Comparison of ENCODE assay signal across 8 mouse cellular contexts in the genomic region with DNA sequence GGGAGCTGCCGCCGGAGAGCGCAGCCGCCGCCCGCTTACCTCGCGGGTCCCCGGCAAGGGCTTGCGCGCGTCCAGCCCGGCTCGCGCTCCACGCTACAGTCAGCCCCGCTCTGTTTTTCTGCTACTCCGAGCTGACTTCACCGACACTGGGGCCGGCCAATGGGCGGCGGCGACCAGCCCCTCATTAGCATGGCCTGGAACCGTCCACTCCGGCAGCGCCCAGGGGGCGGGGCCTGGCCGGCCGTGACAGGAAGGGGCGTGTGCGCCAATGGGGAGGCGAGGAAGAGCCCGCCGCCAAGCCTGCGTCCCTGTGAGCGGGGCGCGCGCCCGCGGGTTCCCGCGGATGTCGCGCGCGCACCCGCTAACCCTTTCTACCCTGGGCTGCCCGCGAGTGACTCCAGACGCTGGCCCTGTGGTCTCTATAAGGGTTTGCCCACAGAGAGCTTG. TPM values are rescaled to one million over a fixed set of nuclear protein-coding genes. Genes with fewer than 3 reads are reported as not detected.
DNase-seq lines count a peak whose midpoint lies in the region; ATAC-seq and TF ChIP-seq lines count a peak whose summit lies in the region.

Gene Sorbs1 (minus strand): TSS at position 148 of the 447 bp plus-strand sequence.

- TF ChIP-seq CTCF in lung, postnatal 0 days (IDR thresholded peaks at IDR 0.05), result no peak

- ATAC-seq in frontal cortex, adult (ENCODE audit: low TSS enrichment), result peak; percentile 87
- ATAC-seq in lung, postnatal 0 days, result peak; percentile 97

- H3K4me3 ChIP-seq in hindbrain, embryonic 10.5 days, result peak within 1 kb of the TSS; percentile 78
- H3K4me3 ChIP-seq in lung, postnatal 0 days (ENCODE audit: low read depth, low read length), result peak within 1 kb of the TSS; percentile 78

- TF ChIP-seq EP300 in lung, postnatal 0 days (IDR thresholded peaks at IDR 0.05), result no peak

- H3K9ac ChIP-seq in lung, postnatal 0 days (replicated peaks; ENCODE audit: low read depth), result peak within 1 kb of the TSS; percentile 68

- H3K27ac ChIP-seq in hindbrain, embryonic 10.5 days, result peak within 1 kb of the TSS; percentile 93
- H3K27ac ChIP-seq in lung, postnatal 0 days (ENCODE audit: low read length), result peak within 1 kb of the TSS; percentile 88

- WGBS in hindbrain, embryonic 10.5 days, result under 1% methylated on average over 51 of the region's 51 CpGs
- WGBS in lung, postnatal 0 days, result 0% methylated on average over 42 of the region's 51 CpGs

- H3K4me2 ChIP-seq in lung, postnatal 0 days (replicated peaks; ENCODE audit: low read depth, low read length), result peak within 1 kb of the TSS; percentile 79

- no peaks in the 10 kb centered on the region for H3K9me3 ChIP-seq in hindbrain, embryonic 10.5 days
- H3K9me3 ChIP-seq in lung, postnatal 0 days (ENCODE audit: low read length), result no peaks in the 10 kb centered on the region

- H3K27me3 ChIP-seq in hindbrain, embryonic 10.5 days (ENCODE audit: insufficient read depth, poor library complexity, severe bottlenecking), result no peaks in the 10 kb centered on the region
- no peaks in the 10 kb centered on the region for H3K27me3 ChIP-seq in lung, postnatal 0 days (replicated peaks; ENCODE audit: insufficient read depth, low read length)

- DNase-seq in MN1 (ENCODE audit: low spot score), result peak; percentile 92
- peak; percentile 97 for DNase-seq in cerebellum, adult 9-10 months
- DNase-seq in hindbrain, embryonic 10.5 days (ENCODE audit: low spot score), result peak; percentile 97
- peak; percentile 98 for DNase-seq in layer of hippocampus, adult 9-11 months
- DNase-seq in lung, postnatal 0 days (ENCODE audit: low spot score), result peak; percentile 99
- peak; percentile 88 for DNase-seq in ovary, postnatal 14 days (ENCODE audit: low spot score)
- peak; percentile 97 for DNase-seq in thymus, postnatal 14 days

- H3K4me1 ChIP-seq in hindbrain, embryonic 10.5 days (replicated peaks), result peaks cover 30% of the 10 kb centered on the region
- peaks cover 7% of the 10 kb centered on the region; the same call in 1 of the 2 replicates for H3K4me1 ChIP-seq in lung, postnatal 0 days (ENCODE audit: insufficient read depth, low read depth, low read length)

- H3K36me3 ChIP-seq in hindbrain, embryonic 10.5 days, result no peaks in the 10 kb centered on the region
- H3K36me3 ChIP-seq in lung, postnatal 0 days (ENCODE audit: insufficient read depth, low read length), result no peaks in the 10 kb centered on the region

RNA-seq across cellular contexts. Expression of gene Sorbs1, which starts in this region (rescaled TPM):
- polyA plus RNA-seq in hindbrain, embryonic 10.5 days (2016; fragmentation: Nextera tagmentation; extraction: Ambion mirVana), result 64.2 and 74.4 TPM in 2 replicates
- 36.4 and 38.7 TPM in 2 replicates for polyA plus RNA-seq in lung, postnatal 0 days (2015; fragmentation: Nextera tagmentation; extraction: Ambion mirVana)

Comparison
In these comparisons a context has a peak if more than half of its experiments do, and no peak if none do; other contexts are left out.
1. Peak in every context shown above with its lines: DNase-seq, ATAC-seq, H3K4me3 ChIP-seq and H3K27ac ChIP-seq.